21 mouse cellular contexts compared by ENCODE assay signal in genomic region chr17:12963476-12963875, GRCm38 (mm10). TPM values are rescaled to one million over a fixed set of nuclear protein-coding genes. Genes with fewer than 3 reads are reported as not detected.
DNase-seq lines count a peak whose midpoint lies in the region; ATAC-seq and TF ChIP-seq lines count a peak whose summit lies in the region.
"Had no signal": no experiment of that assay in that cellular context is flagged by ENCODE, and none has a peak within 500 bp of the region (broad histone marks: within the 10 kb centered on the region; RNA-seq: fewer than 3 reads in every experiment).

No protein-coding gene starts in this region.

- H3K9ac ChIP-seq in kidney, postnatal 0 days (ENCODE audit: low read depth, low read length) = no peak overlapping the region
- no peak overlapping the region for H3K9ac ChIP-seq in kidney, embryonic 15.5 days
- H3K9ac ChIP-seq in embryonic facial prominence, embryonic 14.5 days (ENCODE audit: low read depth, low read length) = no peak overlapping the region
- H3K9ac ChIP-seq: forebrain, embryonic 15.5 days; heart, embryonic 15.5 days; hindbrain, embryonic 13.5 days had no signal

- no peak for ATAC-seq in kidney, postnatal 0 days (replicated peaks; ENCODE audit: low FRiP score, low read depth)
- ATAC-seq in kidney, embryonic 15.5 days (replicated peaks; ENCODE audit: low FRiP score) = no peak
- ATAC-seq in embryonic facial prominence, embryonic 14.5 days (ENCODE audit: low read depth) = no peak
- ATAC-seq: activated CD4-positive, CD25-positive, alpha-beta regulatory T cell, adult 4 months; forebrain, embryonic 15.5 days; hindbrain, postnatal 0 days; Patski had no signal

- H3K9me3 ChIP-seq in kidney, postnatal 0 days (replicated peaks; ENCODE audit: low read length) = no peaks in the 10 kb centered on the region
- no peaks in the 10 kb centered on the region for H3K9me3 ChIP-seq in kidney, embryonic 15.5 days (replicated peaks)
- no peaks in the 10 kb centered on the region for H3K9me3 ChIP-seq in embryonic facial prominence, embryonic 14.5 days (ENCODE audit: control insufficient read depth, low read length)
- H3K9me3 ChIP-seq: forebrain, embryonic 15.5 days; heart, embryonic 15.5 days; hindbrain, embryonic 13.5 days had no signal

- WGBS in kidney, postnatal 0 days = 61% methylated on average over 3 of the region's 3 CpGs
- WGBS in kidney, embryonic 15.5 days = 71% methylated on average over 3 of the region's 3 CpGs
- 79% methylated on average over 3 of the region's 3 CpGs for WGBS in embryonic facial prominence, embryonic 14.5 days

- H3K27ac ChIP-seq in kidney, postnatal 0 days = no peak overlapping the region
- no peak overlapping the region for H3K27ac ChIP-seq in kidney, embryonic 15.5 days
- 0 out of 2 replicates have a peak overlapping the region, but pooled peaks have one; percentile 28 for H3K27ac ChIP-seq in embryonic facial prominence, embryonic 14.5 days (replicated peaks; ENCODE audit: low read depth, low read length)
- H3K27ac ChIP-seq: forebrain, embryonic 15.5 days; heart, embryonic 15.5 days; hindbrain, embryonic 13.5 days; hindbrain, postnatal 0 days had no signal

- H3K4me2 ChIP-seq in kidney, postnatal 0 days (ENCODE audit: low read length) = no peak overlapping the region
- H3K4me2 ChIP-seq in kidney, embryonic 15.5 days = no peak overlapping the region
- no peak overlapping the region for H3K4me2 ChIP-seq in embryonic facial prominence, embryonic 14.5 days (ENCODE audit: low read depth, low read length)
- H3K4me2 ChIP-seq: forebrain, embryonic 15.5 days; heart, embryonic 11.5 days; heart, embryonic 15.5 days; hindbrain, embryonic 13.5 days had no signal

- H3K4me1 ChIP-seq in kidney, postnatal 0 days (replicated peaks; ENCODE audit: insufficient read depth, low read length) = 0 out of 2 replicates have a peak, but pooled peaks cover 4% of the 10 kb centered on the region
- H3K4me1 ChIP-seq in kidney, embryonic 15.5 days = peaks cover 7% of the 10 kb centered on the region
- H3K4me1 ChIP-seq in embryonic facial prominence, embryonic 14.5 days (ENCODE audit: control insufficient read depth, insufficient read depth, low read length) = peaks cover 12% of the 10 kb centered on the region

- H3K36me3 ChIP-seq in kidney, postnatal 0 days (ENCODE audit: insufficient read depth, low read length) = 0 out of 2 replicates have a peak, but pooled peaks cover 14% of the 10 kb centered on the region
- peaks cover 38% of the 10 kb centered on the region for H3K36me3 ChIP-seq in kidney, embryonic 15.5 days
- peaks cover 32% of the 10 kb centered on the region for H3K36me3 ChIP-seq in embryonic facial prominence, embryonic 14.5 days (ENCODE audit: control insufficient read depth, insufficient read depth, low read length)

- no peak for TF ChIP-seq CTCF in kidney, postnatal 0 days (IDR thresholded peaks at IDR 0.05; ENCODE audit: low read depth)

- H3K4me3 ChIP-seq in kidney, postnatal 0 days (replicated peaks; ENCODE audit: low read depth, low read length) = no peak overlapping the region
- H3K4me3 ChIP-seq in kidney, embryonic 15.5 days (replicated peaks) = no peak overlapping the region
- no peak overlapping the region for H3K4me3 ChIP-seq in embryonic facial prominence, embryonic 14.5 days (ENCODE audit: low read depth, low read length)
- H3K4me3 ChIP-seq: forebrain, embryonic 15.5 days; heart, embryonic 15.5 days; hindbrain, embryonic 13.5 days had no signal

- peak; percentile 57 for DNase-seq in kidney, adult 11 months
- DNase-seq in kidney, postnatal 4 days = no peak
- DNase-seq in kidney, postnatal 0 days (ENCODE audit: low spot score) = peak; percentile 7
- no peak for DNase-seq in embryonic facial prominence, embryonic 14.5 days (ENCODE audit: low spot score)
- peak; percentile 22 to 57 for DNase-seq in kidney, postnatal 25 days
- no peak for DNase-seq in urinary bladder, postnatal 4 days (ENCODE audit: low spot score in 2 of 2)
- DNase-seq: adrenal gland, postnatal 14 days; cerebellum, adult 2 months; cerebellum, postnatal 10 days; gastrocnemius, postnatal 10 days; heart, adult 18-20 months; heart, postnatal 14 days had no signal

- no peaks in the 10 kb centered on the region for H3K27me3 ChIP-seq in kidney, postnatal 0 days (ENCODE audit: insufficient read depth, low read length)
- no peaks in the 10 kb centered on the region for H3K27me3 ChIP-seq in kidney, embryonic 15.5 days
- H3K27me3 ChIP-seq in embryonic facial prominence, embryonic 14.5 days (replicated peaks; ENCODE audit: control insufficient read depth, insufficient read depth, low read length) = no peaks in the 10 kb centered on the region
- H3K27me3 ChIP-seq: CH12.LX; forebrain, embryonic 15.5 days; heart, embryonic 15.5 days; hindbrain, embryonic 13.5 days; Patski had no signal

RNA-seq across cellular contexts. Expression of gene Acat2, which starts 2.9 kb away (rescaled TPM):
- polyA plus RNA-seq in kidney, postnatal 0 days (2015; fragmentation: Nextera tagmentation; extraction: Ambion mirVana) = 103 and 119 TPM in 2 replicates
- 136 and 145 TPM in 2 replicates for polyA plus RNA-seq in kidney, embryonic 15.5 days (2015; fragmentation: Nextera tagmentation; extraction: Ambion mirVana)
- polyA plus RNA-seq in embryonic facial prominence, embryonic 14.5 days (2014; fragmentation: Nextera tagmentation; extraction: Ambion mirVana) = 85.8 and 98.2 TPM in 2 replicates

RNA-seq across cellular contexts. Expression of gene Acat3, which starts 23.1 kb away (rescaled TPM):
- 4.4 and 5.4 TPM in 2 replicates for polyA plus RNA-seq in kidney, postnatal 0 days (2015; fragmentation: Nextera tagmentation; extraction: Ambion mirVana)
- polyA plus RNA-seq in kidney, embryonic 15.5 days (2015; fragmentation: Nextera tagmentation; extraction: Ambion mirVana) = 2.2 and 3.4 TPM in 2 replicates
- 0.80 and 0.88 TPM in 2 replicates for polyA plus RNA-seq in embryonic facial prominence, embryonic 14.5 days (2014; fragmentation: Nextera tagmentation; extraction: Ambion mirVana)

RNA-seq across cellular contexts. Expression of gene Wtap, which starts 30.5 kb away (rescaled TPM):
- 143 and 150 TPM in 2 replicates for polyA plus RNA-seq in kidney, postnatal 0 days (2015; fragmentation: Nextera tagmentation; extraction: Ambion mirVana)
- 134 and 139 TPM in 2 replicates for polyA plus RNA-seq in kidney, embryonic 15.5 days (2015; fragmentation: Nextera tagmentation; extraction: Ambion mirVana)
- polyA plus RNA-seq in embryonic facial prominence, embryonic 14.5 days (2014; fragmentation: Nextera tagmentation; extraction: Ambion mirVana) = 118 and 121 TPM in 2 replicates

RNA-seq across cellular contexts. Expression of gene Sod2, which starts 43.2 kb away (rescaled TPM):
- 295 and 310 TPM in 2 replicates for polyA plus RNA-seq in kidney, postnatal 0 days (2015; fragmentation: Nextera tagmentation; extraction: Ambion mirVana)
- polyA plus RNA-seq in kidney, embryonic 15.5 days (2015; fragmentation: Nextera tagmentation; extraction: Ambion mirVana) = 140 and 141 TPM in 2 replicates
- 117 and 136 TPM in 2 replicates for polyA plus RNA-seq in embryonic facial prominence, embryonic 14.5 days (2014; fragmentation: Nextera tagmentation; extraction: Ambion mirVana)

RNA-seq across cellular contexts. Expression of gene Mrpl18, which starts 47.3 kb away (rescaled TPM):
- polyA plus RNA-seq in kidney, postnatal 0 days (2015; fragmentation: Nextera tagmentation; extraction: Ambion mirVana) = 133 and 140 TPM in 2 replicates
- 162 and 182 TPM in 2 replicates for polyA plus RNA-seq in kidney, embryonic 15.5 days (2015; fragmentation: Nextera tagmentation; extraction: Ambion mirVana)
- 118 and 123 TPM in 2 replicates for polyA plus RNA-seq in embryonic facial prominence, embryonic 14.5 days (2014; fragmentation: Nextera tagmentation; extraction: Ambion mirVana)

Comparison
In these comparisons a context has a peak if more than half of its experiments do, and no peak if none do; other contexts are left out.
1. DNase-seq: peak in kidney, adult 11 months (single experiment), kidney, postnatal 0 days (single experiment) and kidney, postnatal 25 days (2 of 2); none in kidney, postnatal 4 days (0 of 2), embryonic facial prominence, embryonic 14.5 days (single experiment) and urinary bladder, postnatal 4 days (0 of 2).